In genomic region chr11:105455118-105455517, GRCm38 (mm10) we compare ENCODE assay signal across 24 mouse cellular contexts. TPM values are rescaled to one million over a fixed set of nuclear protein-coding genes. Genes with fewer than 3 reads are reported as not detected.
"Had no signal": no experiment of that assay in that cellular context is flagged by ENCODE, and none has a peak within 500 bp of the region (broad histone marks: within the 10 kb centered on the region; RNA-seq: fewer than 3 reads in every experiment).

No protein-coding gene starts in this region.

- H3K27me3 ChIP-seq: midbrain, embryonic 15.5 days; neural tube, embryonic 12.5 days had no signal

- H3K4me3 ChIP-seq: liver, embryonic 12.5 days; midbrain, embryonic 10.5 days; midbrain, embryonic 12.5 days; midbrain, embryonic 15.5 days; myocyte; neural tube, embryonic 12.5 days had no signal

- H3K9me3 ChIP-seq: liver, embryonic 12.5 days; midbrain, embryonic 10.5 days; midbrain, embryonic 12.5 days; midbrain, embryonic 15.5 days; neural tube, embryonic 12.5 days had no signal

- DNase-seq: lung, adult 18-20 months; lung, embryonic 14.5 days; lung, postnatal 10 days; lung, postnatal 4 days; retina, postnatal 1 day; right cerebral cortex, adult 18-20 months; right cerebral cortex, postnatal 25 days; thymus, adult 2 months; thymus, postnatal 25 days; thymus, postnatal 4 days had no signal

- H3K4me2 ChIP-seq: liver, embryonic 12.5 days; lung, embryonic 14.5 days; midbrain, embryonic 12.5 days; midbrain, embryonic 15.5 days; neural tube, embryonic 12.5 days had no signal

- H3K9ac ChIP-seq: liver, embryonic 12.5 days; liver, embryonic 14.5 days; lung, embryonic 14.5 days; midbrain, embryonic 12.5 days; midbrain, embryonic 15.5 days; neural tube, embryonic 12.5 days had no signal

- H3K36me3 ChIP-seq: liver, embryonic 12.5 days; midbrain, embryonic 10.5 days; midbrain, embryonic 12.5 days; midbrain, embryonic 15.5 days; neural tube, embryonic 12.5 days had no signal

- ATAC-seq: liver, embryonic 12.5 days; midbrain, embryonic 15.5 days had no signal

- H3K27ac ChIP-seq: liver, embryonic 12.5 days; liver, embryonic 14.5 days; midbrain, embryonic 10.5 days; midbrain, embryonic 12.5 days; neural tube, embryonic 12.5 days had no signal

RNA-seq across cellular contexts. Expression of gene March10, which starts 1.4 kb away (rescaled TPM):
- total RNA-seq: megakaryocyte, adult 5-6 weeks; megakaryocyte-erythroid progenitor cell, adult 5-6 weeks had no signal
- polyA plus RNA-seq: liver, embryonic 12.5 days; liver, embryonic 14.5 days; liver, embryonic 16.5 days; lung, embryonic 14.5 days; midbrain, embryonic 10.5 days; spleen, adult 2 months; stomach, embryonic 14.5 days; stomach, embryonic 16.5 days; urinary bladder, adult 2 months had no signal
